Mouse (Mus musculus): Measurements from ENCODE around the gene Cyp2d40. TPM values are rescaled to one million over a fixed set of nuclear protein-coding genes. Genes with fewer than 3 reads are reported as not detected.

Gene Cyp2d40
- not detected in 2 replicates for polyA plus RNA-seq (2015; fragmentation: Nextera tagmentation; extraction: Ambion mirVana)

DNA sequence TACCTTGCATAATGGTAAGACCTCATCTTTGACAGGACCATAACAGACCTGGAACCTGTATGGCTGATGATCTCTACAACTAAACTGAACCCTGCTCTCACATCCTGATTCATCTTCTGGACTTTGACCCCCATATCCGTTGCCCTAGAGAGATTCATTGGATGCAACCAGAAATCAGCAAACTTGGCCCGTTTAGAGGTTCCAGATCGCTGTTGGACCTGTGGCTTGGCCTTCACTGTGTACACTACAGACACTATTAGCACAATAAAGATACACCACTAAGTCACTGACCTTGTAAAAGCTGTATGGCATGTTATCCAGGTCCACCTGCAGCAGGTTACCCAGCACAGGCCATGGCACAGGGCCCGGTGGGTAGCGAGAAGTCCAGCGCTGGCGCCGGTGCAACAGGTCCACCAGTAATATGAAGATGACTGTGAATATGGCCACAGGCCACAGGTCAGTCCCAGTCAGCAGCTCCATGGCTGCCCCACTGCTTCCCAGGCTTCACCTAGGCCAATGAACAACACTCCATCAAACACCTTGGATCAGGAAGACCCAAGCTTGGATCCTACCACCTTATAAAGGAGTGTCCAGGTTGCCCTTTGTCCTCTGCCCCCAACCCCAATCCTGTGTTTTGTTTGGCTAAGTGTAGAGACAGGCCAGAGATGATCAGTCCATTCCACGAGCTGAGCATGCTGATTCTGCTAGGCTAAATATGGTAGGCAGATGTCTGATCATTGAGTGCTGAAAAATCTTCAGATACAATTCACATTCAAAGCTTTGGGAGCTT, at the start of gene Cyp2d40:
Gene Cyp2d40, minus strand, starts transcription at position 553 of the 790 bp plus-strand sequence.
- Histone ChIP-seq H3K4me2 (no peak within 1 kb of the TSS), H3K9ac (no peak within 1 kb of the TSS), H3K27ac (replicated peaks) (no peak within 1 kb of the TSS), H3K9me3 (no peaks in the 10 kb centered on the region), H3K36me3 (no peaks in the 10 kb centered on the region), H3K27me3 (replicated peaks) (no peaks in the 10 kb centered on the region), H3K4me3 (no peak within 1 kb of the TSS), H3K4me1 (no peaks in the 10 kb centered on the region)
- ATAC-seq (ENCODE audit: extremely low read depth, insufficient number of reproducible peaks, low FRiP score, low TSS enrichment) = no peak
- 83% methylated on average over 9 of the region's 9 CpGs for WGBS

DNA sequence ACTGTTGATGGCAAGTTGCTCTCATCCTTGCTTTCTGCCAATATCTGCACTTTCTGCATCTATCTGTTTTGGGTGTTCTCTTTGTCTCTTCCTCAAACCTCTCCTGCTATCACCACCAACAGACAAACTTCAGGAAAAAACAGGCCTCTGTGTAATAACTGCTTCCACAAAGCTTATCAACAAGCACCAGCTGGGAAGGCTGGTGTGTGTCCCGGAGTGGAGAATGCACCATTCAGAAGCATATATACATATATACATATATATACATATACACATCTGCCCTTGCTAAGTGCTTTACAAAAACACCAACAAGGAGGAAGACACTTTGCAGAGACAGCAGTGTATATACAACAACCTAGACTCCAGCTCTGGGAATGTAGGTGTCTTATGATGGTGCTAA, 46.6 kb upstream of the Cyp2d40 start:
- Histone ChIP-seq H3K9ac (no peak overlapping the region), H3K27me3 (replicated peaks) (no peaks in the 10 kb centered on the region), H3K27ac (replicated peaks) (no peak overlapping the region), H3K36me3 (peaks cover 28% of the 10 kb centered on the region), H3K4me1 (no peaks in the 10 kb centered on the region), H3K4me2 (no peak overlapping the region), H3K9me3 (no peaks in the 10 kb centered on the region), H3K4me3 (no peak overlapping the region)
- no peak for ATAC-seq (ENCODE audit: extremely low read depth, insufficient number of reproducible peaks, low FRiP score, low TSS enrichment)
- WGBS = 61% methylated on average over 1 of the region's 1 CpGs

DNA sequence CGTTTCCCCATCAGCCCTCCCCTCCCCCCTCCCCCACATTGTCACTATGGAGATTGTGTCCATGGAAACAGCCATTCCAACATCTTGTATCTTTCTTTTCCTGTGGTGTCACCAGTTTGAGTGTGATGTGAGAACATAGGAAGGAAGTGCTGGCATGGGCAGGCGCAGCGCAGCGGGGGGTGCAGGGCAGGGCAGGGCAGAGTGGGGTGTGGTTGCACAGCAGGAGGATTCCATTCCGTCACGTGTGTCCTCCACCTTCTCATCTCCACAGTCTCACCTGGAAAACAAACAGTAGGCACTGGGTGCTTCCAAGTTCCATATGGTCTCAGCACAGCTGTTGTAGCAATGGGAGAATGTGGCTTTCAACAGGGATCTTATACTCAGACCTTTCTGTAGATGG, 45.5 kb upstream of the Cyp2d40 start:
- Histone ChIP-seq H3K9ac (no peak overlapping the region), H3K4me2 (no peak overlapping the region), H3K9me3 (no peaks in the 10 kb centered on the region), H3K4me1 (no peaks in the 10 kb centered on the region), H3K36me3 (peaks cover 28% of the 10 kb centered on the region), H3K4me3 (no peak overlapping the region), H3K27me3 (replicated peaks) (no peaks in the 10 kb centered on the region), H3K27ac (replicated peaks) (no peak overlapping the region)
- no peak for ATAC-seq (ENCODE audit: extremely low read depth, insufficient number of reproducible peaks, low FRiP score, low TSS enrichment)
- WGBS = 64% methylated on average over 6 of the region's 6 CpGs

DNA sequence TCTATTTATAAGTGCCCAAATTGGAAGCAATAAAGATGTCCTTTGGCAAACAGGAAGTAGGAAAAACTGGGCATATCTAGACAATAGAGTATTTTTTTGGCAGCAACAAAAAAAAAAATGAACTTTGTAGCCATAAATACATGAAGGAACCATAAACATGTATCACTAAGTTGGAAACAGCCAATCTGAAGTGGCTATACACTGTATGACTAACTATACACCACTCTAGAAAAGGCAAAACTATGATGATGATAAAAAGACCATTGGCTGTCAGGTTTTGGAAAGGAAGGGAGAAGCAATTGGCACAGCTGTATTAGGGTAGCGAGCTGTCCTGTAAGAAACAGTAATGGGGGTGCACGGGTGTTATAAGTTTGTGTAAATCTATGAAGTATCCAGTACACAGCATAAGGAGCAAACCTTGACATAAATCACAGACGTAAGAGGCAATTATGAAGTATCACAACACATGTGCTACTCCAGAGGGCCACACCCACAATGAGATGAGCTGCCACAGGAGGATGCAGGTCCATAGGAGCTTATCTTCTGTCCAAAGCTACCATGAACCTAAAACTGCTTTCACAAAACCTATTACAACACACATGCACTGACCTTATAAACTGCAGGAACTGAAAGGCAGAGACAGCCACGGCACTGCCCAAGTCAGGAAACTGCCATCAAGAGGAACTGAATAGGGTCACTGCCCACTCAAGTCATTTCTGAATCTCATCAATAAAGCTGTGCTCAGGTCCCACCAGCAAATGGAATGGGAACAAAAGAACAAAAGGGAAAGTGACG, 43.2 kb upstream of the Cyp2d40 start:
- WGBS = 84% methylated on average over 5 of the region's 5 CpGs
- no peak for ATAC-seq (ENCODE audit: extremely low read depth, insufficient number of reproducible peaks, low FRiP score, low TSS enrichment)
- no peak overlapping the region for H3K9ac ChIP-seq

DNA sequence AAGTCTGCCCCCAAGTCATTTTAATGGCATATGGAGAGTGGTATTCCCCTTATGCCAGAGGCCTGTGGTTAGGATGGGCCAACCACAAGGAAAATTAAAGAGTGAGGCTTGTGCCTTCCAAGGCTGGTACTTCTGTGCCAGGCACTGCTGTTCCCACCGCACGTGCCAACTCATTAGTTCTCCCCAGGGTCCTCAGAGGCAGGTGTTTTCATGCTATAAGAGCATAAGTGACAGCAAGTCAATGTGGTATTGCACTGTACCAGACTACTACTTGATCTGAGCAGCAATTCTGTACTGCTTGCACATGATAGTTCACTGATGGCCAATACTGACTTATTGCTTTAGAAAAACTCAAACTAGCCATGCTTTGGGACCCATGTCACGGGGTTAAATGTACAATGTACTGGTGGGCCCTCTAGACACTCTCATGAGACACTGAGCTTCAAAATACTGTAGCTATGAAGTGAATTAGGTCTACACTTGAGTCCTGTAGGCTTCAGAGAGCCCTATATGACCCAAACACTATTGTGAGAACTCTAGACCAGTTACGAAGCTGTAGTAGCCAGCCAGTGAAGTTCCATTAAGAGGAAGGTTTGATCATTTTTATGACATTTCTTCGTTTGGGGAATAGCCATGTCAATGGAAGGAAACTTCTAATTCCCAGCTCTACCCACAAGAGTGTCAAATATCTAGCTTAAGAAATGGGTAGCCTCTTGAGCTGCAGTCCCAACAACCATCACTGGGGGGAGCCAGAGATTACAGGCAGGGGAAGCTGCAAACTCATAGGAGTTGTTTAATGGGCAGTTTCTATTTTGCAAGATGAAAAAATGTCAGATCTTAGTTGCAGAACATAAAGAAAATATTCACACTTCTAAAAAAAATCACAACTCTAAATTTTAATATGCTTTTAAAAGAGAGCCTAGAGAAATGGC, 41.0 kb upstream of the Cyp2d40 start:
- H3K4me2 ChIP-seq = no peak overlapping the region
- no peaks in the 10 kb centered on the region for H3K9me3 ChIP-seq
- peaks cover 6% of the 10 kb centered on the region; the same call in 1 of the 2 replicates for H3K36me3 ChIP-seq
- H3K9ac ChIP-seq = no peak overlapping the region
- H3K27ac ChIP-seq (replicated peaks) = no peak overlapping the region
- H3K27me3 ChIP-seq (replicated peaks) = no peaks in the 10 kb centered on the region
- H3K4me1 ChIP-seq = no peaks in the 10 kb centered on the region
- H3K4me3 ChIP-seq = no peak overlapping the region
- WGBS = 74% methylated on average over 5 of the region's 5 CpGs
- ATAC-seq (ENCODE audit: extremely low read depth, insufficient number of reproducible peaks, low FRiP score, low TSS enrichment) = no peak

More for the DNA sequence above, 43.2 kb upstream of the Cyp2d40 start:
- H3K27ac ChIP-seq (replicated peaks) = no peak overlapping the region
- peaks cover 22% of the 10 kb centered on the region for H3K36me3 ChIP-seq
- H3K4me1 ChIP-seq = no peaks in the 10 kb centered on the region
- no peak overlapping the region for H3K4me2 ChIP-seq
- no peak overlapping the region for H3K4me3 ChIP-seq
- H3K9me3 ChIP-seq = no peaks in the 10 kb centered on the region
- H3K27me3 ChIP-seq (replicated peaks) = no peaks in the 10 kb centered on the region

DNA sequence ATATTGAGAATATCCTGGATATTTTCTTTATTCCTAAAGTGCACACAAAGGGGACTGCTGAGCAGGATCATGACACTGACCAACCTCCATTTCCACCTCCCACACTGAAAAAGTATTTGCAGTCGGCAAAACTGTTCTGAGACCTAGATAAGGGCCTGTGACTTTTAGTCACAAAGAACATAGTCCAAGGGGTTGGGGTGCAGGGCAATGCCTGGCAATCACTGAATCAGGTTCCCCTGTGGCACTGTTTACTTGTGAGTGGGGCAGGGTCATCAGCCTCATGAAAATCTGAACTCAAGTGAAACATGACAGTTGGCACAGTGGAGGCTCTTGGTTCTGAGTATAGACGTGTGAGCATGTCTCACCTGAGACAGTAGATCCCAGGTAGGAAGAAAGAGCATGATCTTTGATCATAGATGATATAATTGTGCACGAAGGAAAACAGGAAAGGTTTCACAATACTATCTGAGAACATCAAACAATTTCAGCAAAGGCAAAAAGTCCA, 32.0 kb upstream of the Cyp2d40 start:
- no peaks in the 10 kb centered on the region for H3K4me1 ChIP-seq
- H3K9ac ChIP-seq = no peak overlapping the region
- H3K4me3 ChIP-seq = no peak overlapping the region
- ATAC-seq (ENCODE audit: extremely low read depth, insufficient number of reproducible peaks, low FRiP score, low TSS enrichment) = no peak
- no peak overlapping the region for H3K27ac ChIP-seq (replicated peaks)
- H3K9me3 ChIP-seq = no peaks in the 10 kb centered on the region
- H3K4me2 ChIP-seq = no peak overlapping the region
- no peaks in the 10 kb centered on the region for H3K27me3 ChIP-seq (replicated peaks)
- WGBS = 60% methylated on average over 3 of the region's 3 CpGs
- H3K36me3 ChIP-seq = no peaks in the 10 kb centered on the region

DNA sequence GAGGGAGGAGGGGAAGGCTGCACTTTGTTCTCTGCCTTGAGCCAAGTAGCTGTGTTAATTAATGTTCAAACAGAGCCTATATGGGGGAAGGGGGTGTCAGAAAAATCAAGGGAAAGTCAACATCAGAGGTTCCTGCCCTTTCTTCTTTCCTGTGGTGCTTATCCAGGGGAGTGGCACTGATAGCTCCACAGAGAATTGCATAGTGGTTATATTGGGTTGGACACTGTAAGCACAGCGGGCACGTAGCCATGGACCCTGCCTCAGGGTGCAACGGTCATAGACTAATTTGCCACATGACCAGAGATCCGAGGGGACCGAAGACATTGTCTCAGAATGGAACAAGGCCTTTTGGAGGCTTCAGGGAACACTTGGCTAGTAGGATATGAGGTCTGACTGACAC, 30.3 kb upstream of the Cyp2d40 start, which contains the start of gene Cyp2d26:
Gene Cyp2d26, minus strand, starts transcription at position 18 of the 400 bp plus-strand sequence.
- H3K4me2 ChIP-seq = no peak within 1 kb of the TSS
- WGBS = 77% methylated on average over 5 of the region's 5 CpGs

DNA sequence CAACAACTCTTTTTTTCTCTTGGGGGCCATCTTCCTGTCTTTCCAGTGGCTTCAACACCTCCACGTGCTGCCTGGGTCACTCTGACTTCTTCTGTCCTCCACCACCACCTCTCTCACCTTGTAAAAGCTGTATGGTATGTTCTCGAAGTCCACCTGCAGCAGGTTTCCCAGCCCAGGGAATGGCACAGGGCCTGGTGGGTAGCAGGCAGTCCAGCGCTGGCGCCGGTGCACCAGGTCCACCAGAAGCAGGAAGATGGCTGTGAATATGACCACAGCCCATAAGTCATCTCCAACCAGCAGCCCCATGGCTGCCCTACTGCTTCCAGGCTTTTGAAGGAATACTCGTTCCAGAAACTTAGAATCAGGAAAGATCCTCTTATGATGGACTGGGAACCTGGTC, 29.9 kb upstream of the Cyp2d40 start:
- Histone ChIP-seq H3K27me3 (replicated peaks) (no peaks in the 10 kb centered on the region), H3K9ac (no peak overlapping the region), H3K4me2 (no peak overlapping the region), H3K4me3 (no peak overlapping the region), H3K4me1 (no peaks in the 10 kb centered on the region), H3K9me3 (no peaks in the 10 kb centered on the region), H3K36me3 (no peaks in the 10 kb centered on the region), H3K27ac (replicated peaks) (no peak overlapping the region)
- ATAC-seq (ENCODE audit: extremely low read depth, insufficient number of reproducible peaks, low FRiP score, low TSS enrichment) = no peak
- WGBS = 79% methylated on average over 6 of the region's 6 CpGs

More for the DNA sequence above, 30.3 kb upstream of the Cyp2d40 start, which contains the start of gene Cyp2d26:
- Histone ChIP-seq H3K4me3 (no peak within 1 kb of the TSS), H3K36me3 (no peaks in the 10 kb centered on the region), H3K4me1 (no peaks in the 10 kb centered on the region), H3K9me3 (no peaks in the 10 kb centered on the region), H3K27ac (replicated peaks) (no peak within 1 kb of the TSS), H3K27me3 (replicated peaks) (no peaks in the 10 kb centered on the region), H3K9ac (no peak within 1 kb of the TSS)
- ATAC-seq (ENCODE audit: extremely low read depth, insufficient number of reproducible peaks, low FRiP score, low TSS enrichment) = no peak

DNA sequence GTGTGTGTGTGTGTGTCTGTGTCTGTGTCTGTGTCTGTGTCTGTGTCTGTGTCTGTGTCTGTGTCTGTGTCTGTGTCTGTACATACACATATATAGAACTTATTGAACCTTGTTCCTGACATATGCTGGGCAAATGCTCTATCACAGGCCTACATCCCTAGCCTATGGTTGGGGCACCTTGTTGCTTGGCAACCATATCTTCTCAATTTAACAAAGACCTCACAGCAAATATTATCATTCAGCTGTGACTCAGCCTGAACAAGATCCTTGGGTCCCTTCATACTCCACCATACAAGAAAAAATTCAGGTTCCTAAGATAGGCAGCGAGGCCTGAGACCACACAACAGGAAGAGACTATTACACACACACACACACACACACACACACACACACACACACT, 29.5 kb upstream of the Cyp2d40 start:
- Histone ChIP-seq H3K4me3 (no peak overlapping the region), H3K4me1 (no peaks in the 10 kb centered on the region), H3K27me3 (replicated peaks) (no peaks in the 10 kb centered on the region), H3K36me3 (no peaks in the 10 kb centered on the region), H3K4me2 (no peak overlapping the region), H3K9ac (no peak overlapping the region), H3K27ac (replicated peaks) (no peak overlapping the region), H3K9me3 (no peaks in the 10 kb centered on the region)
- no peak for ATAC-seq (ENCODE audit: extremely low read depth, insufficient number of reproducible peaks, low FRiP score, low TSS enrichment)
- WGBS = 65% methylated on average over 1 of the region's 1 CpGs

DNA sequence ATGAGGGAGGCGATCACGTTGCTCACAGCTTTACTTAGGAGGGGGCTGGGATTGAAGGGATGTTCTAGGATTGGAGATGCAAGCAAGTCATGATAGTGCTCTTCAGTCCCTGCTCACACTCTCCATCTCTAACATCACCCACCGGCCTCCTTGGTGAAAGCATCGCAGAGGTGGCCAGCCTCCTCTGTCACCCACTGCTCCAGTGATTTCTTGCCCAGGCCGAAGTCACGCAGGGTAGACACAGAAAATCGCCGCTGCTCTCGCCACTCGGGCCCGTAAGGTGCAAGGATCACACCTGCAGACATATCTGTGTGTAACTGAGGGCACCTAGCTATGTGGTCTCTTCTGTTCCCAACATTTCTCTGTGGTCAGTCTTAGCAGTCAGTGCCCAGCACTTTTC, 28.6 kb upstream of the Cyp2d40 start:
- Histone ChIP-seq H3K4me1 (no peaks in the 10 kb centered on the region), H3K4me3 (no peak overlapping the region), H3K27me3 (replicated peaks) (no peaks in the 10 kb centered on the region), H3K4me2 (no peak overlapping the region), H3K9me3 (no peaks in the 10 kb centered on the region), H3K9ac (no peak overlapping the region), H3K36me3 (no peaks in the 10 kb centered on the region), H3K27ac (replicated peaks) (no peak overlapping the region)
- no peak for ATAC-seq (ENCODE audit: extremely low read depth, insufficient number of reproducible peaks, low FRiP score, low TSS enrichment)
- WGBS = 89% methylated on average over 11 of the region's 11 CpGs

DNA sequence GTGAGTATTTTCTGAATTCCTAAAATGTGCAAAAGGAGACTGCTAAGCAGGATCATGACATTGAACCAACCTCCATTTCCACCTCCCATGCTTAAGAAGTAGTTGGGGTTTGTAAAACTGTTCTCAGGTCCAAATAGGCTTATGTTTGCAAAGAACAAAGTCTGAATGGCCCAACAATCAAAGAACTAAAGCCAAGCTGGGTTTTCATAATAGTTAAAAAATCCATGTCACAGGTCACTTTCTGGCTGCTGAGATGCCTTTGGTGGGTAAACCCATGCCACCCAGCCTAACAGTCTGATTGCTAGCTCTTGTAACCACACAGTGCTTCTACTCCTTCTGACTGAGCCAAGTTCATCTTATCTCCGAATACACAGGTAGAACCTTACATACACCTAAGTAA, 20.6 kb upstream of the Cyp2d40 start:
- Histone ChIP-seq H3K9ac (no peak overlapping the region), H3K4me2 (no peak overlapping the region), H3K4me1 (no peaks in the 10 kb centered on the region), H3K27me3 (replicated peaks) (no peaks in the 10 kb centered on the region), H3K9me3 (no peaks in the 10 kb centered on the region), H3K36me3 (no peaks in the 10 kb centered on the region), H3K27ac (replicated peaks) (no peak overlapping the region), H3K4me3 (no peak overlapping the region)
- 64% methylated on average over 1 of the region's 1 CpGs for WGBS
- ATAC-seq (ENCODE audit: extremely low read depth, insufficient number of reproducible peaks, low FRiP score, low TSS enrichment) = no peak
